Mouse (Mus musculus): ENCODE data around the gene 4931422A03Rik.

GRCm38 (mm10) chr2:103931511-103931911 lies 96.7 kb downstream of the 4931422A03Rik start:
- TF ChIP-seq CTCF (IDR thresholded peaks at IDR 0.05; ENCODE audit: low read depth, low read length), result no peak
- no peak for TF ChIP-seq POLR2A (IDR thresholded peaks at IDR 0.05; ENCODE audit: extremely low read depth, insufficient read depth, low read length)
